Mouse (Mus musculus) thymus, adult 2 months (tissue): Measurements from ENCODE around the gene Atg7. TPM values are rescaled to one million over a fixed set of nuclear protein-coding genes. Genes with fewer than 3 reads are reported as not detected.

Experiments used
- DNase-seq: peaks from one replicate; pipeline ENCODE4 v3.0.0; 2021
- H3K27ac ChIP-seq: fragments of 200-500 bp; 2 replicates; pipeline ENCODE4 v1.5.1; 2012; ENCODE audit warnings: low read length, control low read depth; ENCODE audit not compliant: control insufficient read depth, insufficient read depth
- H3K27me3 ChIP-seq: fragments of 200-500 bp; 2 replicates; pipeline ENCODE4 v1.6.1; 2012; ENCODE audit warnings: mild to moderate bottlenecking, low read length, moderate library complexity, mixed read lengths; ENCODE audit not compliant: control insufficient read depth, insufficient read depth
- H3K36me3 ChIP-seq: fragments of 200-500 bp; 2 replicates; pipeline ENCODE4 v1.6.1; 2012; ENCODE audit warnings: mild to moderate bottlenecking, low read length, moderate library complexity; ENCODE audit not compliant: control insufficient read depth, insufficient read depth
- H3K4me1 ChIP-seq: fragments of 200-500 bp; replicated peaks from 2 replicates; pipeline ENCODE4 v1.6.1; 2012; ENCODE audit warnings: low read length; ENCODE audit not compliant: control insufficient read depth, insufficient read depth
- H3K4me3 ChIP-seq: fragments of 200-500 bp; 2 replicates; pipeline ENCODE4 v1.5.1; 2012; ENCODE audit warnings: mild to moderate bottlenecking, low read length, control low read depth, moderate library complexity; ENCODE audit not compliant: control insufficient read depth, insufficient read depth
- CTCF ChIP-seq: fragments of 200-500 bp; IDR thresholded peaks from 2 replicates; pipeline ENCODE4 v1.5.1; 2012; ENCODE audit warnings: mild to moderate bottlenecking, control low read depth, low read length, moderate library complexity, borderline replicate concordance; ENCODE audit not compliant: control insufficient read depth, poor library complexity, insufficient read depth; ENCODE audit errors: extremely low read depth
- POLR2A ChIP-seq: fragments of 200-500 bp; IDR thresholded peaks from 2 replicates; pipeline ENCODE4 v1.6.1; 2012; ENCODE audit warnings: mild to moderate bottlenecking, low read length, control low read depth, moderate library complexity; ENCODE audit not compliant: control insufficient read depth, poor library complexity, insufficient read depth; ENCODE audit errors: extremely low read depth
- WGBS: fragments of 180-500 bp; shearing (Covaris S2); methylation state at CpG from one replicate; pipeline ENCODE4 v1.1.7; 2018; 5-methylcytosine and 5-hydroxymethylcytosine counted together
- polyA plus RNA-seq: library from polyadenylated mRNA; depleted of rRNA; stranded (reverse); fragments of >200 nt; gene quantifications from 2 replicates; pipeline ENCODE4 v1.2.3, GENCODE M21; 2012

Atg7 gene
- polyA plus RNA-seq, 1 experiment = 18.2 TPM

DNA sequence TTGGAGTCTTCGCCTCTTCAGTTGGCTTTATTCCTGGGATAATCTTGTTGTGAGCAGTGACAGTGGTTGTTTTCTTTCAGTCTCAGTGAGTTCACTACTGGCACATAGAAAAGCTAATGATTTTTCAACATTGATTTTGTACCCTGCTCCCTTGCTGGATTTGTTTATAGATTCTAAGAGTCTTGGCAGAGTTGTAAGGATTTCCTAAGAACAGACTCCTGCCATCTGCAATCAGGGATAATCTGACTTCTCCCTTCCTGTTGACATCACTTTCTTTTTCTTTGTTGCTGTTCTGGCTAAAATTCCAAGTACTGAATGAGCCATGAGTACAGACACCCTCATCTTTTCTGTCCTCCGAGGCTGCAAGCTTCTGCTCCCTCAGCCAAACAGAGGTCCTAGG, 20.8 kb downstream of the Atg7 start:
- WGBS = 96% methylated on average over 2 of the region's 2 CpGs
- Histone ChIP-seq H3K4me3 (no peak overlapping the region), H3K4me1 (peaks cover 8% of the 10 kb centered on the region), H3K36me3 (no peaks in the 10 kb centered on the region), H3K27ac (no peak overlapping the region), H3K27me3 (no peaks in the 10 kb centered on the region)
- no peak for DNase-seq
- TF ChIP-seq CTCF (no peak), POLR2A (no peak)

DNA sequence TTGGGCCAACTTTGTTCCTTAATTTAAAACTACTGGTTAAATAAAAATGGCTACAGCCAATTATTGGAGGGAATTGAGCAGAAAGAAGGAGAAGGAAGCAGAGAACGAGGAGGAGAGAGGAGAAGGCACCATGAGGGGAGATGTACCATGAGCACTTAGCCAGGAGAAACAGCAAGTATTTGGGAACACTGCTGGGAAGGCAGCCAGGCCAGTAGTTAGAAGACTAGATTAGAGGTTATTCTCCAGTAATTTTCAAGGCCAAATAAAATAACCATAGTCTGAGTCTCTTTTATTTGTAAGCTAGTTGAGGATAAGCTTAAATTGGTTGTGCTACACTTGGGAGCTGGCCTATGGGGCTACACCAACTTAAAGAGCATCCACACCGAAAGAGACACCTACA, 21.8 kb downstream of the Atg7 start:
- Histone ChIP-seq H3K4me3 (no peak overlapping the region), H3K27me3 (no peaks in the 10 kb centered on the region), H3K4me1 (peaks cover 6% of the 10 kb centered on the region), H3K36me3 (no peaks in the 10 kb centered on the region), H3K27ac (no peak overlapping the region)
- 84% methylated on average over 2 of the region's 2 CpGs for WGBS
- no peak for DNase-seq
- TF ChIP-seq POLR2A (no peak), CTCF (no peak)

DNA sequence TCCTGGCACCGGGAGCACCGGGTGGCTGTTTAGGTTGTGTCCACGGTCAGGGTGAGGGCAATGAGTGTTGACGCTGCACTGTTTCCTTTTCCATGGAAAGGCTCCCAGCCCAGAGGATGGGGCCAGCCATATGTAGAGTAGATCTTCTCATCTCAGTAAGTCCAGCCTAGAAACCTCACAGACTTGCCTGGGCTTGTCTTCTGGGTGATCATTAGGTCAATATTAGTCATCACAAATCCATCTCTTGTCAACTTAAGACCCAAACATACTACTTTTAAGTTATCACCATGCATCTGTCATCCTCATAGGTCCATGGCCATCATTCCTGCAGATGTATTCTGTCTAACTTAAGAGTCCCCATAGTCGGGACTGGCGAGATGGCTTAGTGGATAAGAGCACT, 24.6 kb downstream of the Atg7 start:
- WGBS = 95% methylated on average over 6 of the region's 6 CpGs
- TF ChIP-seq POLR2A (no peak), CTCF (no peak)
- Histone ChIP-seq H3K36me3 (no peaks in the 10 kb centered on the region), H3K4me3 (no peak overlapping the region), H3K27ac (no peak overlapping the region), H3K27me3 (no peaks in the 10 kb centered on the region), H3K4me1 (no peaks in the 10 kb centered on the region)
- DNase-seq = no peak

DNA sequence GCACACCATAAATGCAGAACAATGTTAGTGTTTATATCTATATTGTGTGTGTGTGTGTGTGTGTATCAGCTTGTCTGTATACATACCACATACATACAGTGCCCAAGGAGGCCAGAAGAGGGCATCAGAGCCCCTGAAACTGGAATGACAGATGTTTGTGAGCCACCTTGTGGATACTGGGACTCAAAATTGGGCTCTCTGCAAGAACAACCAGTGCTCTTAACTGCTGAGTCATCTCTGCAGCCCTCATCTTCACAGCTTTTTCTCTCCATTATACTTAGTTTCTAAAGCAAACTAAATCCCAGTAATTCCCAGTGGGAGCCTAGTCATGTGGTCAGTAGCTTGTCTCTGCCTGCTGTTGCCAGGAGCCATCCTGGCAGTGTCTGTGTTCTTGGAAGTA, 31.9 kb downstream of the Atg7 start:
- H3K27me3 ChIP-seq = no peaks in the 10 kb centered on the region
- no peak overlapping the region for H3K27ac ChIP-seq
- no peak overlapping the region for H3K4me3 ChIP-seq
- no peak for DNase-seq
- no peak for TF ChIP-seq CTCF
- no peaks in the 10 kb centered on the region for H3K4me1 ChIP-seq
- H3K36me3 ChIP-seq = no peaks in the 10 kb centered on the region

DNA sequence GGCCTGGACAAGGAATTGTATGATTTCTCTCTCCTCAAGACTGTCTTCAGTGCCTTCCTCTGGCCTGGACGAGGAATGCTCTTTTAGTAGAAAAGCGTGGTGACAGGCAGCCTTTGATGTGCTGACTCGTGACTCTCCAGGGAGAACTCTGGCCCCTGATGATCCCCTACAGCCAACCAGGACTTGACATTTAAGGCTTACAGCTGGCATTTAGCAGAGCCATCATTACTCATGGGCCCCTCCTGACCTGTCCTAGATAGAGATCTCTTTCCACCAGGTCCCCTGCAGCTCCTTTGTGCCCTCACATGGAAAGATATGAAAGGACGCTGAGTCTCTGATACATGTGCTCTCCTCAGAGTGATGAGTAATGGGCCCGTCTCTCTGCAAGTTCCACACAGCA, 33.2 kb downstream of the Atg7 start:
- 89% methylated on average over 5 of the region's 5 CpGs for WGBS
- TF ChIP-seq POLR2A = no peak
- TF ChIP-seq CTCF = no peak
- H3K27me3 ChIP-seq = no peaks in the 10 kb centered on the region
- H3K27ac ChIP-seq = no peak overlapping the region
- no peak for DNase-seq
- H3K36me3 ChIP-seq = no peaks in the 10 kb centered on the region
- no peak overlapping the region for H3K4me3 ChIP-seq
- H3K4me1 ChIP-seq = peaks cover 8% of the 10 kb centered on the region

DNA sequence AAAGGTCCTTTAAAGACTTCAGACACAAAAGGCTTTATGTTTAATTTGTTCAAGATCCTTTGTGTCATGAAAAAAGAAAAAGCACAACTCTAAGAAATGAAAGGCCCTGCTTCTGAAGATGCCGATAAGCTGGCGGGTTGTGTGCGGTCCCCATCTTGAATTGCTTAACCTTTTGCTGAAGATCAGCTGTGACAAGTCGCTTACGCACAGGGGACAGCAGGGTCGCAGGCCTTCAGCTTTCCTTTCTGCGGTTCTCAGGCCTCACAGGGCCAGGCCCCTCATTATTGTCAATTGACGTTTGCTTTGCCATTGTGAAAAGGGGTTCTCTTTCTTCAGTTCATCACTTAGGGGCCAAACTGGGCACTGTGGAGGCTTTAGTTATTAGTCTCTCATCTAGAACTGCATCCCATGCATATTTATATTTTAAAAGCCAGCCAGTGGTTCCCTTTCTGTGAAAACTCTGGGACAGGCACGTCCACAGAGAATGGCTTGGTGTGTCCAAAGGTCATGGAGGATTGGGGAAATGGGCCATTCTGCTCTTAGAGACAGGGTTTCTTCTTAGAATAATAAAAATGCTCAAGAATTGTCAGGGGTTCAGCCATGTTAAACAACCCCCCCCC, 39.3 kb downstream of the Atg7 start:
- Histone ChIP-seq H3K4me1 (peaks cover 8% of the 10 kb centered on the region), H3K27ac (no peak overlapping the region), H3K4me3 (no peak overlapping the region), H3K27me3 (no peaks in the 10 kb centered on the region), H3K36me3 (no peaks in the 10 kb centered on the region)
- 95% methylated on average over 9 of the region's 9 CpGs for WGBS
- DNase-seq = no peak
- TF ChIP-seq POLR2A (no peak), CTCF (no peak)

DNA sequence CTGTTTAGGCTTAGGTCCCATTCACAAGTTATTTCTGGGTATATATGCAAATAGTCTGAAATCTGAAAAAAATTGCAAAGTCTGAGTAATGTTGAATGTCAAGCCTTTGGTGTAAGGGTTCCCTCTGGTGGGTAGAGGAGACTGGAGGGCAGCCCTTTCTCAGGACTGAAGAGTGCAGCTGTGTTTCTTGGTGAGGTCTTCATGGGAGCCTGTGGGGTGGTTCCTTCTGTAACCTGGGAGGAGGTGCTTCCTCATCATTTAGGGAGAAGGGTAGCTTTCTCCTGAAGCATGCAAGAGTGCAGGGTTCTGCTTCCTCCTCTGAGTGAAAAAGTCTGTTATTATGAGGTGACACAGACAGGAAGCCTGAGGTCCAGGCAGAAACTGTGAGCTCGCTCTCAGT, 40.8 kb downstream of the Atg7 start:
- Histone ChIP-seq H3K36me3 (no peaks in the 10 kb centered on the region), H3K27ac (no peak overlapping the region), H3K4me3 (no peak overlapping the region), H3K27me3 (no peaks in the 10 kb centered on the region), H3K4me1 (peaks cover 8% of the 10 kb centered on the region)
- 63% methylated on average over 1 of the region's 1 CpGs for WGBS
- no peak for TF ChIP-seq POLR2A
- no peak for TF ChIP-seq CTCF
- DNase-seq = no peak
